Mouse (Mus musculus) heart, postnatal 0 days (tissue): ENCODE data around the gene Slc4a10.

ENCODE experiments used
- CTCF ChIP-seq: IDR thresholded peaks from 2 replicates; pipeline ENCODE4 v1.5.1; 2016; ENCODE audit warnings: antibody characterized with exemption, control low read depth, low read depth
- EP300 ChIP-seq: IDR thresholded peaks from 2 replicates; pipeline ENCODE4 v1.6.1; 2016; ENCODE audit warnings: antibody characterized with exemption, low read depth

GRCm38 (mm10) chr2:62134911-62135310, 88.6 kb downstream of the Slc4a10 start:
- no peak for TF ChIP-seq CTCF
- no peak for TF ChIP-seq EP300
